Mouse (Mus musculus) kidney, adult 11 months (tissue): ENCODE measurements around the gene Prrt1.

Experiments
- DNase-seq: peaks from one replicate; pipeline ENCODE4 v3.0.0; 2022

Prrt1 gene

DNA sequence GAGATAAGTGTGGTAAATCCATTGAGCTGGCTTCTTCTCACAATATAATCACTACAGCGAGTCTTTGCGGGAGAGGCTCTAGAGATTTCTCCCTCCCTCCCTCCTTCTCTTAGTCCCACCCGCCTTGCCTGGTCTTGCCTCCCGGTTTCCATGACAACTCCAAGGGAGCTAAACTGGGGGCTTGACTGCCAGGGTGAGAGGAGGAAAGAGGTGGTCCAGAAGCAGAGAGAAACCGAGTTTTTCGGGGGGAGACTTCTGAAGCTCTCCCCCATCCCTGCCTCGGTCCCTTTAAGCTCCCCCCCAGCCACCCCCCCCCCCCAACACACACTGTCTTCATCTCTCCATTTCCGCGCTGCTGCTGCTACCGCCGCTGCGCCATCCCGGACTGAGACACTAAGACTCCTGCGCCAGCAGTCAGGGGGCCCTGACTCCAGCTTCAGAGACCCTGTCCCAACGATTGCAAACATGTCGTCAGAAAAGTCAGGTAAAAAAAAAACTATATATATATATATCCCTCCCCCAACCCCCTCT is at the start of gene Prrt1:
Gene Prrt1 (plus strand): TSS at position 313 of the 531 bp plus-strand sequence.
- no peak for DNase-seq

DNA sequence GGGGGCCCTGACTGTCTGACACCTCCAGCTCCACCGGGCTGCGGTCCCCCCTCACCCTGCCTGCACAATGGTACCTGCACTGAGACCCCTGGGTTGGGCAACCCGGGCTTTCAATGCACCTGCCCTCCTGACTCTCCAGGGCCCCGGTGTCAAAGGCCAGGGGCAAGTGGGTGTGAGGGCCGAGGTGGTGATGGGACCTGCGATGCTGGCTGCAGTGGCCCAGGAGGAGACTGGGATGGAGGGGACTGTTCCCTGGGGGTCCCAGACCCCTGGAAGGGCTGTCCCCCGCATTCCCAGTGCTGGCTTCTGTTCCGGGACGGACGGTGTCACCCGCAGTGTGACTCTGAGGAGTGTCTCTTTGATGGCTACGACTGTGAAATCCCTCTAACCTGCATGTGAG is 46.8 kb upstream of the Prrt1 start:
- no peak for DNase-seq

DNA sequence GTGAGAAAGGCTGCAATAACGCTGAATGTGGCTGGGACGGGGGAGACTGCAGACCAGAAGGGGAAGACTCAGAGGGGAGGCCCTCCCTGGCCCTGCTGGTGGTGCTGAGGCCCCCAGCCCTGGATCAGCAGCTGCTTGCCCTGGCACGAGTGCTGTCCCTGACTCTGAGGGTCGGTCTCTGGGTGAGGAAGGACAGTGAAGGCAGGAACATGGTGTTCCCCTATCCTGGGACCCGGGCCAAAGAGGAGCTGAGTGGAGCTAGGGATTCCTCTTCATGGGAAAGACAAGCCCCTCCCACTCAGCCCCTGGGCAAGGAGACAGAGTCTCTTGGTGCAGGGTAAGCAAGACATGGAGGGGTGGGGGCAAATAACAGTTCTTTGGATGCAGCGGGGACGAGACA is 45.9 kb upstream of the Prrt1 start:
- DNase-seq, result no peak

DNA sequence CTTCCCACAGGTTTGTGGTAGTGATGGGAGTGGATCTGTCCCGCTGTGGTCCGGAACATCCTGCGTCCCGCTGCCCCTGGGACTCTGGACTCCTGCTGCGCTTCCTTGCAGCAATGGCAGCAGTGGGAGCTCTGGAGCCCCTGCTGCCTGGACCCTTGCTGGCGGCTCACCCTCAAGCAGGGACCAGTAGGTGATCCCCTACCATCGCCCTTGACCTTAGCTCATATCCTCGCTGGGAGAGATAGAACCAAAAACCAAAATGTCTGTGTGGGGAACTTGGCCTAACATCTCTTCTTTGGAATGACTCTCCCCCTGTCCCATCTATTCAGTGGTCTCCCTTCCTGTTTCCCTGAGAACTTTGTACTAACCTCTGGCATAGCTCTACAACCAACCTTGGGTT is 45.5 kb upstream of the Prrt1 start:
- DNase-seq, result no peak

DNA sequence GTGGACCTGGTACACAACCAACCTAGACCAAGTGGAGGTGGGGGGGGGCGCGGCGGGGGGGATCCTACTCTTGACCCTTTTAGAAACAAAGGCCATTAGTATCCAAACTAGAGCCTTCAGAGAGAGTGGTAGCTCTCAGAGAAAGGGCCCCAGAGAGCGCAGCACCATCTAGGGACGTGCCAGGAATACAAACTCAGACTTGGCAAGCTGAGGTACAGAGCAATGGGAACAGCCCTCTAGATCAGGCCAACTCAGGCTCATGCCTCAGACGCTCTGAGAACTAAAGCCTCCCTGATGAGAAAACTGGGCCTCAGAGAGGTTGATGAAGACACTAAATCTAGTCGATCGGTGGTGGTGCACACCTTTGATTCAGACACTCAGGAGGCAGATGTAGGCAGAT is 44.2 kb upstream of the Prrt1 start:
- peak; percentile 7 for DNase-seq

DNA sequence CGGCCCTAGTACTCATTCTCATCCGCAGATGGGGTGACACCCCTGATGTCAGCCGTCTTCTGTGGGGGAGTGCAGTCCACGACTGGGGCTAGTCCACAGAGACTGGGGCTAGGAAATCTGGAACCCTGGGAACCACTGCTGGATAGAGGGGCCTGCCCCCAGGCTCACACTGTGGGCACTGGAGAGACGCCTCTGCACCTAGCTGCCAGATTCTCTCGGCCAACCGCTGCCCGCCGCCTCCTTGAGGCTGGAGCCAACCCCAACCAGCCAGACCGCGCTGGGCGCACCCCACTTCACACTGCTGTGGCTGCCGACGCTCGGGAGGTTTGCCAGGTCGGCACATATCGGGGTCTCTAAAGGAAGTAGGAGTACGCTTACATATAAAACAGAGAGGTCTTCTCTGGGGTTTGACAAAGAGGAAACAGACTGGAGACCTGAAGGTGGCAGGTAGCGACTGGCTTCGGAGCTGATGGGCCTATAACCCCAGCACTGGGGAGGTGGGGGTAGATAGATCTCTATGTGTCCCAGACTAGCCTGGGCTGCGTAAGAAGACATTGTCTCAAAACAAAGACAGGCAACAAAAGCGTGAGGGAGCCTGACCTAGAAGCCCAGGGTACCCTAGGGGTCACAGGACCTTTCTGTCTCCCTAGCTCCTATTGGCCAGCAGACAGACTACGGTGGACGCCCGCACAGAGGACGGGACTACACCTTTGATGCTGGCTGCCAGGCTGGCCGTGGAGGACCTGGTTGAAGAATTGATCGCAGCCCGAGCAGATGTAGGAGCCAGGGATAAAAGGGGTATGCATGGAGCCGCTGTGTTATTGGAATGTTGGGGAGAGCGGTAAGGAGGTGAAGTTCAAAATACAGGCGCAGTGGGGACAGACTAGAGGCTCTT is 43.2 kb upstream of the Prrt1 start:
- DNase-seq, result no peak

DNA sequence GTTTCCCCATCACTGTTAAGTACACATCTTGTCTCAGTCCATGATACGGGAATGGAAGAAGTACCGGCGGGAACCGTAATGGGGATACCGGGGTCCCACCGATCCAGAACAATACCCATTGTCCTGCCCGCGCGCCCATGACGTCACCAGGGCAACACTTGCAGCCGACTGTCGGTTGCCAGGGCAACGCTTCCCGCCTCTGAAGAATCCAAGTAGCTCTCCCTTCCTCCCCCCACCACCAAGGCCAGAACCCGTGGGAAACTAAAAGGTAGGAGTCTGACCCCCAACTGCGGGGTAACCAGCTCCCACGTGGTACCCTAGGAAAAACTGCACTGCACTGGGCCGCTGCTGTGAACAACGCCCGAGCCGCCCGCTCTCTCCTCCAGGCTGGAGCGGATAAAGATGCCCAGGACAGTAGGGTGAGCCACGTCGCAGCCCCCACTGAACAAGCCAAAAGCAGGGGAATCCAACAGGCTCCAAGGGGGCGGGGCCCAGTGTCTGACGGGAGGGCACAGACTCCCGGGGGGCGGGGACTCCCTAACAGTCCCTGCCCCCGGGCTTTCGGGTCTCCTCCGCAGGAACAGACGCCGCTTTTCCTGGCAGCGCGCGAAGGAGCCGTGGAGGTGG is 42.4 kb upstream of the Prrt1 start:
- DNase-seq, result peak; percentile 81

DNA sequence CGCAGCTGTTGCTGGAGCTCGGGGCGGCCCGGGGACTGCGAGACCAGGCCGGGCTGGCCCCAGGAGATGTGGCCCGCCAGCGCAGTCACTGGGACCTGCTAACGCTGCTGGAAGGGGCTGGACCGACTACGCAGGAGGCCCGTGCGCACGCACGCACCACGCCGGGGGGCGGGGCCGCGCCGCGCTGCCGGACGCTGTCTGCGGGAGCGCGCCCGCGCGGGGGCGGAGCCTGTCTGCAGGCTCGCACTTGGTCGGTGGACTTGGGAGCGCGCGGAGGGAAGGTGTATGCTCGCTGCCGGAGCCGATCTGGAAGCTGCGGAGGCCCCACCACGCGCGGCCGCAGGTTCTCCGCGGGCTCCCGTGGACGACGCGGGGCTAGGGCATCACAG is 41.9 kb upstream of the Prrt1 start:
- peak; percentile 97 for DNase-seq

DNA sequence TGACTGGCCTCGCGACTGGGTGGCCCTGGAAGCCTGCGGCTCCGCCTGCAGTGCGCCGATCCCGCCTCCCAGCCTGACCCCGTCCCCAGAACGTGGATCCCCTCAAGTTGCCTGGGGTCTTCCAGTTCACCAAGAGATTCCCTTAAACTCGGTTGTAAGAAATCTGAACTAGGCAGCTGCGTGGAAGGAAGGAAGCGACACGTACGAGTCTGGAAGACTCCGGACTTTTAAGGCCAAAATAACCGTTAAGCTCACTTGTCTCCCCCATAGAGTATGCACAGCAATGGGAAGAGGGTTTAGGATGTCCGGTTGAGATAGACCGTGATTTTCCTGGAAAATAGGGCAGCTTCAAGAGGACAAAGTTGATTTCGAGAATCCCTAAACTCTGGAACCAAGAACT is 41.5 kb upstream of the Prrt1 start:
- DNase-seq, result no peak

DNA sequence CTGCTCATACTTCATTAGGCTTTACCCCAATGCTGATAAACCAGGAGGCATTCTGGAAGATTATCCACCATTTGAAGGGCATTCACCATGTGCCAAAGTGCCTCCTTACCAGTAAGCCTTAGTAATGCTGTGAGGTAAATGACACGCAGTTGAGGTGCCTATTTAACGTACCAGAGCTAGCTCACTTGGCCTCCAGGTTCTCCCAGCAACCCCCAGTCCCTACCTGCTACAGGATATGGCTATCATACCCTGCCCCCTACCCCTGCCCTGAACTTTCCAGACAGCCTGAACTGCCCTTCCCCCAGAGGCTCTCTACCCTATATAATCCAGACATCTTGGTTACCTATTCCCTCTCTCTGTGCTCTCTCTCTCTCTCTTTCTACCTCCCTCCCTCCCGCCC is 40.6 kb upstream of the Prrt1 start:
- peak; percentile 20 for DNase-seq

DNA sequence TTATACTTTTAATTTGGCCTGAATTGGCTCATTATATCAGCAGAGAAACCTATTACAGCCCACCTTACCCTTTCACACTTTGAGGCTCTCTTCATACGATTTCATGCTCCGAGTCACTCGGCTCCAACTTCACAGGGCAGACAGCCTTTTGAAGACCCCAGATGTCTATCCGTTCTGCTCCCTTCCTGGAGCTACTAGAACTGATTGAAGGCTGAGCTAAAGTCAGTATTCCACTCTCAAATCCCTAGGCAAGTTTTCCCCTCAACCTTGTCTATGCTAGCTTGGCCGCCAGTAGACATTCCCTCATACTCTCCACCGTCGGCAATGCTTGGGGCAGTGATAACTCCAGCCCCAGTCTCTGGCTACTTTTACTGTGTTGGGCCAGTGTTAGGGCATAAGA is 40.1 kb upstream of the Prrt1 start:
- no peak for DNase-seq

DNA sequence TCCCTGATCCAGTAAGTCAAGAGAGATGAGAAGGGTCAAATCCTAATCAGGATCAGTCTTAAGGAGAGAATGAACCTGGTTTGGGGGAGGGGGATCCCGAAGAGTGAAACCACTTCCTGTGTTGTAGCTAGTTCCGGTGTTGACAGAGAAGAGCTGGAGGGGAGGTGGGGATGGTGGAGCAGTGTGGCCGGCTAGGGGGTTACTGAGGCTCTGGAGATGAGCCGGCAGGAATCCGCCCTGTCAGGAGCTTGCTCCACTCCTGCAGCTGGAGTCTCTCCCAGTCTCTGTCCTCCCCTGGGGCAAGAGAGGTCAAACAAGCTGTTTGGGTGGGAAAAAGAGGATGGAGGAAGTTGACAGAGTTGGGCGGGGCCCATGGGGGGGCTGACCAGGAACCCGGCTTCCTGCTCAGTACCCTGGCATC is 39.6 kb upstream of the Prrt1 start, which contains the start of gene Gpsm3:
Gene Gpsm3 (plus strand): TSS at position 126 of the 421 bp plus-strand sequence.
- peak; percentile 51 for DNase-seq

DNA sequence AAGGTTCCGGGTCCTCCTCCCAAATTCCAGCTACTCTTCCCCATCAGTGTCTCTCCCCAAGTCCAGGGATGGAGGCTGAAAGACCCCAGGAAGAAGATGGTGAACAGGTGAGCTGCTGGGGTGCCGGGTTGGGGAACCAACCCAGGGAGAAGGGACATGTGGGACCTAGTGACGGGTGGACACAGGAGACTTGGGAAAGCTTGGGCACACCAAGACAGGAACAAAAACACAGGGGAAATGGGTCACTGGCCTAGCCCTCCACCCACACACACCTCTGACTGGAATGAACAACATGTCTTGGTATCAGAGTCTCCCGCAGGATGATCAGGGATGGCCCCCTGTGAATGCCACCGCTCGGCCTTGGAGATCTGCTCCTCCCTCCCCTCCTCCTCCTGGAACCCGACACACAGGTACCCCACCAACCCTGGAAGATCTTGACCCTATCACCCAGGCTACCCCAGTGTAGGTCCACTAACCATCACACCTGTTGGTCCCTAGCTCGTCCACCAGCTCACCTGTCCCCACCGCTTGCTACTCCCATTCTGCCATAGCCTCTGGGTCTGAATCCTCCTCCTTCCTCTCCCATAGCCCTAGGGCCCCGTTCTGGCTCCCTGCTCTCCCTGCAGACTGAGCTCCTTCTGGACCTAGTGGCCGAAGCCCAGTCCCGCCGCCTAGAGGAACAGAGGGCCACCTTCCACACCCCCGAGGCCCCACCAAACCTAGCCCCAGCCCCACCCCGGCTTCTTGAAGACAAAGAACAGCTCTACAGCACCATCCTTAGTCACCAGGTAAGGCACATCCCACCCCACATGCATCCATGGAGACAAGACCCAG is 39.0 kb upstream of the Prrt1 start:
- DNase-seq, result peak; percentile 26

DNA sequence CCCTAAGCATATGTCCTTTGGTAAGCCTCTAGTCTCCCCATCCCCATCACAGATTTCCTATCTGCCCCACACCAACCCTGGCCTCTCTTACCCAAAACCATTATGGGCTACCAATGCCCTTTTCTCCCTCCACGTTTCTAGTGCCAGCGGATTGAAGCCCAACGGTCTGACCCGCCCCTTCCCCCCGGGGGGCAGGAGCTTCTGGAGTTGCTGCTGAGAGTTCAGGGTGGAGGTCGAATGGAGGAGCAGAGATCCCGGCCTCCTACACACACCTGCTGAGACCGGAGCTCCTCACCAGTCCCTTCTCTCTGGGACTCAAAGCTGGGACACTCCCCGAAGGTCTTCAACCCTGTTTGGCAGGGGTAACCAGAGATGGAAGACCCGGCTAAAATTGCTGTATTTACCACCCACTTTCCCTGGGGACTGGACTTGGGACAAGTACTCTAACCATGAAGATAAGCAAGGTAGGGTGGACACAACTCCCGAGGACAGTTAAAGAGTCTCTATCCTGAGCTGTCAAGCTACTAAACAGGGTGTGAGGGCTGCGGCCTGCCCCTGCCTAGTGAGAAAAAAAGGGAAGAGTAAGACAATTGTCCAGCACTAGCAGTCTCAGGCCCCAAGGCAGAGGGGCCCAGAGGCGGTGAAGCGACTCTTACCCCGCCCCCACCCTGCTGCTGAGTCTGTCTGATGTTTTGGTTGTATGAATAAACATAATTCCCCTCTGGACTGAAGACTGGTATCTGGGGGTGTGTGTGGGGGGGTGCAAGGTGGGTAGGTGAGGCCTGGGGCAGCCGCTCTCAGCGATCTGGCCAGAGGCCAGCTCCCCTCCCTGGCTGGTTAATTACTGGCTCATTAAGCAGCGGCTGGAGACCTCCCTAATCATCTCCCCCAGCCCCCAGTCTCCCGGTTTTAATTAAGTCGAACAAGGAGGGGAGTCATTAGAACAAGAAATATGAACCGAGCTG is 38.0 kb upstream of the Prrt1 start, which contains the start of gene Pbx2:
Gene Pbx2 (plus strand): TSS at position 238 of the 965 bp plus-strand sequence.
- DNase-seq, result peak; percentile 36

DNA sequence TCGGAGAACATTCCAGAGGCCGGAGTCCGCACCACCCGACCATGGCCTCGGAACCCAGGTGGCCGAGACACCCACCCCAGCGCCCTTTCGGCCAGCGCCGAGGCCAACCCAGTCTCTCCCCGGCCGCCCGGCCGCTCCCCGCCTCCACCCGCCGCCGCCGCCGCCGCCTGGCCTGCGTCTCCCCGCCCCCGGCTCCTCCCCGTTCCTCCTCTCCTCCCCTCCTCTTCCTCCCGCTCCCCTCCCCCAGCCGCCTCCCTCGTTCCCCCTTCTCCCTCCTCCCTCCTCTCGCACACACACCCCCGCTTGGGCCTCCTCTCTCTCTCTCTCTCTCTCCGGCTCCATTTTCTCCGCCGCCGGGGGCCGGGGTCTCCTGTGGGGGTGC is 37.3 kb upstream of the Prrt1 start:
- DNase-seq, result peak; percentile 70

DNA sequence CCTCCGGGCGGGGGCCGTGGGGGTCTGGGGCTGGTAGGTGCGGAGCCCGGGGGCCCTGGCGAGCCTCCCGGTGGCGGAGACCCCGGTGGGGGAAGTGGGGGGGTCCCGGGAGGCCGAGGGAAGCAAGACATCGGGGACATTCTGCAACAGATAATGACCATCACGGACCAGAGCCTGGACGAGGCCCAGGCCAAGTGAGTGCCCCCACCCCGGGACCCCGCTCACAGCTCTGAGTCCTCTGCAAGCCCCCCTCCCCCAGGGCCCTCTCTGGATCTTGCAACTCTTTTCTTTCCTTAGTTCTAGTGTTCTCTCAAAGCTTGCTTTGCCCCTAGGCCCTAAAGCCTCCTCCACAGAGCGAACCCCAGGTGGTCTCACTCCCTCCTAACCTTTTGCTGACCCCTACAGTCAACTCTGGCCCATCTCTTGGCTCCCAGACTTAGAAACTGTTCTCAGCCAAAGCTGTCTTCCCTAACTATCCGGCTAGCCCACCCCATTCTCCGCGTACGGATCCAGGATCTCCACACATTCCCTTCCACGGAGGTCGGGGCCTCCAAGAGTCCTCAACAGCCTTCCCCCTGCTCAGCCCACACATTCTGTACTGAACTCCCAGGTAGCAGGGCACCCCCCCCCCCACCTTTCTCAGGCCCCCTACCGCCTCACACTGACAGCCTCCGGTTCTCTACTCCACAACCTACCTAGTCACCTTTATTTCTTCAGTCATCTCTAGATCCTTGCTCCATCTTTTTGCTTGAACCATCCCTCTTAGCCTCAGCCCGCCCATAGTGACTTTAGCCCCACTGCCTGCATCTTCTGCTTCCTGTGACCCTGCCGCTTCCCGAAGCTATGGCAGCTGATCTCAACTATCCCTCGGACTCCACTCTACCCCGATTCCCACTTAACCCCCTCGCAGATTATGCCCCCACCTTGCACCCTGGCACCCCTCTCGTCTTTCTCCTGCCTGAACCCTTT is 36.5 kb upstream of the Prrt1 start:
- peak; percentile 49 for DNase-seq

DNA sequence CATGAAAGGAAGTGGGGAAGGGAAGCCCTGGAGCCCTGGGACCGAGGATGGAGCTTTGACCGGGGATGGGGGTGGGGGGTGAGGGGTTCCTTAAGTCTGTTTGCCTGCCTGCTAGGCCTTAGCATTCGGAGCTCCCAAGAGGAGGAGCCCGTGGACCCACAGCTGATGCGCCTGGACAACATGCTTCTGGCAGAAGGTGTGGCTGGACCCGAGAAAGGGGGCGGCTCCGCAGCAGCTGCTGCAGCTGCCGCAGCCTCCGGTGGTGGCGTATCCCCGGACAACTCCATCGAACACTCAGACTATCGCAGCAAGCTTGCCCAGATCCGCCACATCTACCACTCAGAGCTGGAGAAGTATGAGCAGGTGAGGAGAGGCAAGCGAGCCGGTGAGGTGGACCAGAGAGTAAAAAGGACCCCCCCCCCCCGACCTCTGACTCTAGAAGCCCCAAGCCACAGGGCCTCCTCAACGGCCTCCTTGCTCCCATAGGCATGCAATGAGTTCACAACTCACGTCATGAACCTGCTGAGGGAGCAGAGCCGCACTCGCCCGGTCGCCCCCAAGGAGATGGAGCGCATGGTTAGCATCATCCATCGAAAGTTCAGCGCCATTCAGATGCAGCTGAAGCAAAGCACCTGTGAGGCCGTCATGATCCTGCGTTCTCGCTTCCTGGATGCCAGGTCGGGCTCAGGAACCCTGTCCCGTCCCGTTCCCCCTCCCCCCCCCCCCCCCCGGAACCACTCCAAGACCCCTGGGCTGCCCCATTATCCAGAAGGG is 35.4 kb upstream of the Prrt1 start:
- peak; percentile 15 for DNase-seq

DNA sequence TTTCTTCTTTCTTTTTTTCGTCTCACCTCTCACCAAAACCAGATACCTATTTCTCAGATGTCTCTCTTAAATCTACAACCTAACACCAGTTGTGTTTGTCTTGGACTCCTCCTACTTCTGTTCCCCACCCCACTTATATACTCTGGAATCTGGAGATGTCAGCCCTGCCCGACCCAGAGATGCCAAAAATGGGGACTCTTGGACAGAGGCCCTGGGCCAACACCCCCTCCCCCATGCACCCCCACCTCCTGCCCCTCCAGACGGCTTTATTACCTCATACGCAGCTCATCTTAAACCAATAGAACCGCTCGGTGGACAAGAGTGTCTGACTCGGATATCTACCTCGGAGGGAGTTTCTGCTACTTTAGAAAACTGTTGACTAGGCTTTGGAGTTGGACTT is 33.2 kb upstream of the Prrt1 start:
- DNase-seq, result no peak

DNA sequence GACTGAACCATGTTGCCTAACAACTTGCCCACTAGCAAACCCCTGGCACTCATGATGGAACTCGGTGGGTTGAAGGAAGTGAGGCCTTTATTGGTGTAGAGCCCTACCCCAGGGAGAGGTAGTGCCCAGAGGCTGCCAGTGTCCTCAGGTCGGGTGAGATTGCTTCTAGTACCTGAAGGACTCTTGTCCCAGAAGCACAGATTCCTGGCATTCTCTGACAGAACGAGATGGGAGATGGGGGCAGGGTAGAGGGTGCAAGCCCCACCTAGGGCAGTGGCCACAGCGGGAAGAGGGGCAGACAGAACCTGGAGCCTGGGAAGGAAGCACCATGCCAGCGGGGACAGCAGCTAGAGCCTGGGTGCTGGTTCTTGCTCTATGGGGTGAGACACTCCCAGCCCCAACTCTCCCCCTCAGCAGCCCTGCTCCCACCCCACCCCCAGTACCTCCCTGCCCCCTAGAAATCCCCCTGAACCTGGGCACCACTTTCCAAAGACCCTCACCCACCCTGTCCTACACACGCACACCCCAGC is 31.7 kb upstream of the Prrt1 start, which contains the start of gene Ager:
Gene Ager (plus strand): TSS at position 297 of the 530 bp plus-strand sequence.
- DNase-seq, result no peak
